Mouse (Mus musculus) kidney, embryonic 15.5 days (tissue): ENCODE results near the gene Dcaf11. TPM values are rescaled to one million over a fixed set of nuclear protein-coding genes. Genes with fewer than 3 reads are reported as not detected.
A peak's percentile ranks its signal among the peaks of the same experiment; 100 is the strongest.

ENCODE experiments used
- ATAC-seq: fragments of 200-750 bp; cut with Nextera tagmentation; replicated peaks from 2 replicates; pipeline ENCODE4 v1.8.0; 2017; ENCODE audit warnings: moderate TSS enrichment; ENCODE audit not compliant: low FRiP score
- H3K27ac ChIP-seq: fragments of 300-500 bp; sonication (generic); 2 replicates; pipeline ENCODE4 v1.5.1; 2015; ENCODE audit warnings: mild to moderate bottlenecking, inconsistent platforms
- H3K27me3 ChIP-seq: fragments of 300-500 bp; sonication (generic); 2 replicates; pipeline ENCODE4 v1.6.1; 2015; ENCODE audit warnings: inconsistent platforms
- H3K36me3 ChIP-seq: fragments of 300-500 bp; sonication (generic); 2 replicates; pipeline ENCODE4 v1.6.1; 2015; ENCODE audit warnings: inconsistent platforms
- H3K4me1 ChIP-seq: fragments of 300-500 bp; sonication (generic); 2 replicates; pipeline ENCODE4 v1.6.1; 2015; ENCODE audit warnings: inconsistent platforms
- H3K4me2 ChIP-seq: fragments of 300-500 bp; sonication (generic); 2 replicates; pipeline ENCODE4 v1.6.1; 2015; ENCODE audit warnings: moderate library complexity, mild to moderate bottlenecking, inconsistent platforms
- H3K4me3 ChIP-seq: fragments of 300-500 bp; sonication (generic); replicated peaks from 2 replicates; pipeline ENCODE4 v1.5.1; 2015; ENCODE audit warnings: mild to moderate bottlenecking, inconsistent platforms
- H3K9ac ChIP-seq: fragments of 300-500 bp; sonication (generic); 2 replicates; pipeline ENCODE4 v1.6.1; 2015; ENCODE audit warnings: mild to moderate bottlenecking, inconsistent platforms
- H3K9me3 ChIP-seq: fragments of 300-500 bp; sonication (generic); replicated peaks from 2 replicates; pipeline ENCODE4 v1.6.1; 2016; ENCODE audit warnings: inconsistent platforms
- WGBS: fragments of 180-500 bp; shearing (Covaris S2); methylation state at CpG from one replicate; pipeline ENCODE4 v1.1.7; 2015; ENCODE audit warnings: mixed read lengths; 5-methylcytosine and 5-hydroxymethylcytosine counted together
- polyA plus RNA-seq: library from polyadenylated mRNA; unstranded; fragments of >200 nt; fragmentation: Nextera tagmentation; extraction: Ambion mirVana; gene quantifications from 2 replicates; pipeline ENCODE4 v1.2.1, GENCODE M21; 2015

The Dcaf11 gene
- polyA plus RNA-seq, 1 experiment from 2014 or later = 93.0 TPM

DNA sequence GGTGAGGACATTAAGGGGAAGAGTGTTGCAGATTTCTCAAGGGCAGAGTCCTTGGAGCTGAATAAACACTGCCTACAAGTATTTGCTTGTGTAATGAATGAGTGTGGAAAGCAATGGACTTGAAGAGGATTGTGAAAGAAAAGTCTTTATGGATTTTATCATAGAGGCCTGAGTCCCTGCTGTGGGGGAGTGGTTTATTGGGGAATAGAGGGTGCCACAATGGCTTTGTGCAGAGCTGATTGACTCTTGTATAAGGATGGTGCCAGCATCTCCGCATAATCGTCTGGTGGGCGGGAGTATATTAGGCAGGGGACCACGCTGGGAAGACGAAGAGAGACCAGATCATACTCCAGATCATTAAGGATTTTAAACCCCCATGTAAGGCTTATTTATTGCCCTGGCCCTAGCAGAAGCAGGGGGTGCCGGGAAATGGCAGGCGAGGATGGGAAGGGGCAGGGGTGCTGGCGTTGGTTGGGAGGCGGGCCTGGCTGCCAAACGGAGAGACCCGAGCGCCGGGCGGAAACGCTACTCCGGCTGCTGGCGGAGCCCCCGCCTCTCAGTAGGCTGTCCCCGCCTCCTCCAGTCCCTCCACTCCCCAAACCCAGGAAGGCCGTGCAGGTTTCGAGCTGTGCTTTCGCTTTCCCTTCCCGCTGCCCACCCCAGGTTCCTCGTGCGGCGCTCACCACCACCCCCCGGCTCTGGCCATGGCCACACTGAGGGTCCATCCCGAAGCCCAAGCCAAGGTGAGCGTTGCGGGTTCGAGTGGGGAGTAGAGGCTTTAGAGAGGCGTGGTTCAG, 18.3 kb downstream of the Dcaf11 start, which contains the start of gene Psme1:
Gene Psme1 (plus strand): TSS at position 253 of the 797 bp plus-strand sequence.
- peaks cover 23% of the 10 kb centered on the region for H3K36me3 ChIP-seq
- ATAC-seq = peak; percentile 90
- peak within 1 kb of the TSS; percentile 89 for H3K4me2 ChIP-seq
- H3K9ac ChIP-seq = peak within 1 kb of the TSS; percentile 88
- WGBS = under 1% methylated on average over 32 of the region's 32 CpGs
- H3K4me3 ChIP-seq = peak within 1 kb of the TSS; percentile 77
- no peaks in the 10 kb centered on the region for H3K27me3 ChIP-seq
- H3K9me3 ChIP-seq = no peaks in the 10 kb centered on the region
- H3K27ac ChIP-seq = peak within 1 kb of the TSS; percentile 86
- H3K4me1 ChIP-seq = peaks cover 29% of the 10 kb centered on the region

DNA sequence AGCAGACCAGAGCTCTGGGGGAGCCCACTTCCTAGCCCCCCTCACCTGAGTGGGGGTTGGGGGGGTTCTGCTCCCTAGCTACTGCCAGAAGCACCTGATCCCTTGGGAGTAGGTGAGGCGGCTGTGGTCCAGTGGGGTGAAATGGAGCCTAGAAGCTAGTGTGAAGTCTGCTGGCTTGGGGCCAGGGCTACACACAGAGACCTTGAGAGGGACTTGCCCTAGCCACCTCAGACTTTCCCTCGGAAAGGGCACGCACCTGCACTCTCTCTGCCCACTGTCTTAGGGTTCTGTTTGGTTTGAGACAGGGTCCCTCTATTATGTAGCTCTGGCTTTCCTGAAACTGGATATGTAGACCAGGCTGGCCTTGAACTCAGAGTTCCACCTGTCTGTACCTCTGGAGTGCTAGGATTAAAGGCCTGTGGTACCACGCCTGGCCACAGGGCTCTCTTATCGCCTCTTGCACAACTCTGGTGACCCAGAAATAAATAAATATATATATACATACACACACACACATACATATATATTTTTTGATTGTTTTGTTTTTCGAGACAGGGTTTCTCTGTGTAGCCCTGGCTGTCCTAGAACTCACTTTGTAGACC, 19.0 kb downstream of the Dcaf11 start:
- Histone ChIP-seq H3K9me3 (no peaks in the 10 kb centered on the region), H3K4me1 (peaks cover 29% of the 10 kb centered on the region), H3K27ac (peak overlapping the region; percentile 86), H3K36me3 (peaks cover 23% of the 10 kb centered on the region), H3K4me2 (peak overlapping the region; percentile 89), H3K9ac (peak overlapping the region; percentile 88), H3K27me3 (no peaks in the 10 kb centered on the region), H3K4me3 (peak overlapping the region; percentile 77)
- peak; percentile 45 for ATAC-seq
- WGBS = 30% methylated on average over 6 of the region's 6 CpGs

DNA sequence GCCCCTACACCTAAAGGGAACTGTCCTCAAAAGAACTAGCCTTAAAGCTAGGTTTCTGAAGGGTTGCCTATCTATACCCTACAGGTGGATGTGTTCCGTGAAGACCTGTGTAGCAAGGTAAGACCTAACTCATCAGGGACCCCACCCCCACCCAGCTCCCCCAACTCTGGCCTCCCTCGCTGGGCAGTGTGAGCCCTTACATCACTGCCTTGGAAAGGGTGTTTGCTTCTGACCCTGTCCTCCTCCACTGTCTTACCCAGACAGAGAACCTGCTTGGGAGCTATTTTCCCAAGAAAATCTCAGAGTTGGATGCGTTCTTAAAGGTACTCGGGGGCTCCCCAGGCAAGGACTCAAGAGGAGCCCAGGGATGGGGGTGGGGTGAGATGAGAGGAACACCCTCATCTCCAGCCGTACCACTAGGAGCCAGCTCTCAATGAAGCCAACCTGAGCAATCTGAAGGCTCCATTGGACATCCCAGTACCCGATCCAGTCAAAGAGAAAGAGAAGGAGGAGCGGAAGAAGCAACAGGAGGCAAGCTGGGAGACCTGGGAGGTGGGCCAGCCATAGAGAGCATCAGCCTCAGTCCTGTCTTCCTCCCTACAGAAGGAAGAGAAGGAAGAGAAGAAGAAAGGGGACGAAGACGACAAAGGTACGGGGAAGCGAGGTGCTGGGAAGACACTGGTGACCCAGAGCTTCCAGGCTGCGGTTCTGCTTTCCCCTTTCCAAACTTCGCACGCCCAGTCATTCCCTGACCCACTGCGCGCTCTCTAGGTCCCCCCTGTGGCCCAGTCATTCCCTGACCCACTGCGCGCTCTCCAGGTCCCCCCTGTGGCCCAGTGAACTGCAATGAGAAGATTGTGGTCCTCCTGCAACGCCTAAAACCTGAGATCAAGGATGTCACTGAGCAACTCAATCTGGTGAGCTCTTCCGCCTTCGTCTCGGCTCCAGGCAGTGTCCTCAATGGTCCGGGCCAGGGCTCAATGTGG, 20.0 kb downstream of the Dcaf11 start:
- ATAC-seq = no peak
- Histone ChIP-seq H3K9ac (no peak overlapping the region), H3K27me3 (no peaks in the 10 kb centered on the region), H3K4me1 (peaks cover 35% of the 10 kb centered on the region), H3K4me2 (0 out of 2 replicates have a peak overlapping the region, but pooled peaks have one; percentile 89), H3K4me3 (no peak overlapping the region), H3K36me3 (peaks cover 23% of the 10 kb centered on the region), H3K27ac (no peak overlapping the region), H3K9me3 (no peaks in the 10 kb centered on the region)
- WGBS = 91% methylated on average over 23 of the region's 23 CpGs

DNA sequence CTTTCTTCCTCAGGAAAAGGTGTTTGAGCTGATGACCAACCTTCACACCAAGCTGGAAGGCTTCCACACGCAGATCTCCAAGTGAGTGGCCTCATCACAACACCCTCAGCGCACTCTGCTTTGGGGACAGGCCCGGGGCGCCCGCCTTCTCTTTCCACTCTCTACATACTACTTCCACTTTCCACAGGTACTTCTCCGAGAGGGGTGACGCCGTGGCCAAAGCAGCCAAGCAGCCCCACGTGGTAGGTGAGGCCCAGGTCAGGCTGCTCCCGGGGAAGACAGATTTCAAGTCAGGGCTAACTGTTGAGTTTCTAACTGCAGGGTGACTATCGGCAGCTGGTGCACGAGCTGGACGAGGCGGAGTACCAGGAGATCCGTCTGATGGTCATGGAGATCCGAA, 20.9 kb downstream of the Dcaf11 start:
- Histone ChIP-seq H3K27me3 (no peaks in the 10 kb centered on the region), H3K9me3 (no peaks in the 10 kb centered on the region), H3K9ac (no peak overlapping the region), H3K27ac (no peak overlapping the region), H3K4me2 (no peak overlapping the region), H3K36me3 (peaks cover 23% of the 10 kb centered on the region), H3K4me3 (no peak overlapping the region), H3K4me1 (peaks cover 35% of the 10 kb centered on the region)
- WGBS = 96% methylated on average over 16 of the region's 16 CpGs
- no peak for ATAC-seq

DNA sequence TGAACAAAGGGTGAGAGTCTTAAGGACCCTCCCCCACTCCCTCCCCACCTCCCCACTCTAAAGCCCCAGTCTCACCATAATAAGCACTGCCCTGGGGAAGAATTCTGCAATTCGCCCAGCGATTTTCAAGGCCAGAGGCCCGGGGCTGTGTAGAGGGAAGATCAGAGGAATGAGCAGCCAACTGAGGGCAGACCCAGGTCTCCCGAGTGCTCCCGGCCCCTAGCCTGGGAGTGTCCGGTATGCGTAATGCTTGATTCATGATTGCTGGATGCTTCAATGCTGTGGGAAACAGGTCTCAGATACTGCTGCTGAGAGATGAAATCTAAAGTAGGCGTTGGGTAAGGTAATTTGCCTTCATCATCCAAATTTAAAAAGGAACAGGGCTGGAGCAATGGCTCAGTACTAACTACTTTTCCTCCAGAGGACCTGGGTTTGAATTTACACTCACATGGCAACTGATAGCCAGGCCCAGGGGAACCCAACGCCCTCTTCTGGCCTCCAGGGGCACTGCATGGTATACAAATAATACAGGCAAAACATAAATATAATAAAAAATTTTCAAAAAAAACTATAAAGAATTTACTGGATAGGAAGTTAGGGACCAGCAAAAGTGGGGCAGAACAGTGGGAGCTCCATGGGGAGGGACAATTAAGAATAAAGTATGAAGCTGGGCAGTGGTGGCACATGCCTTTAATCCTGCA, 22.3 kb downstream of the Dcaf11 start:
- no peak overlapping the region for H3K27ac ChIP-seq
- no peak for ATAC-seq
- no peak overlapping the region for H3K9ac ChIP-seq
- H3K9me3 ChIP-seq = no peaks in the 10 kb centered on the region
- H3K4me3 ChIP-seq = no peak overlapping the region
- H3K4me2 ChIP-seq = no peak overlapping the region
- WGBS = 70% methylated on average over 9 of the region's 9 CpGs
- H3K4me1 ChIP-seq = peaks cover 29% of the 10 kb centered on the region
- H3K36me3 ChIP-seq = peaks cover 29% of the 10 kb centered on the region
- H3K27me3 ChIP-seq = no peaks in the 10 kb centered on the region

DNA sequence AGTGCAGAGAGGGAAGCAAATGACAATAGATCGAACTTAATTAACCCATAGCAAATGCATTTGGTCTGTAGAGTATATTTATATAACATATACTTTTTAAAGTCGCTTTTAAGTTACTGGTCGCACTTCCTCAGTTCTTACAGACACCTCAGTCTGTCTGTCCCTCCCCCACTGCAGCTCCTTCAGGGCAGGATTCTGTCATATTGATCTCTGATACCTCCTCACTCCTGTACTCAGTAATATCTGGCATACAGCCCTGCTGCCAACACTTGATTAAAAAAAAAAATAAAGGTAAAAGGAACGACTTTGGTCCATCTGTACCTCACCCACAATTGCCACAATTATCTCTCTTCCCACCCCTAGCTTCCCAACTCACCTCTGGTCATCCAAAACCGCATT, 24.5 kb downstream of the Dcaf11 start:
- Histone ChIP-seq H3K4me1 (peaks cover 18% of the 10 kb centered on the region), H3K36me3 (peaks cover 45% of the 10 kb centered on the region), H3K9ac (peak overlapping the region; percentile 40), H3K4me2 (peak overlapping the region; percentile 93), H3K4me3 (peak overlapping the region; percentile 58), H3K27ac (no peak overlapping the region), H3K9me3 (no peaks in the 10 kb centered on the region), H3K27me3 (no peaks in the 10 kb centered on the region)
- 37% methylated on average over 5 of the region's 5 CpGs for WGBS
- ATAC-seq = no peak

DNA sequence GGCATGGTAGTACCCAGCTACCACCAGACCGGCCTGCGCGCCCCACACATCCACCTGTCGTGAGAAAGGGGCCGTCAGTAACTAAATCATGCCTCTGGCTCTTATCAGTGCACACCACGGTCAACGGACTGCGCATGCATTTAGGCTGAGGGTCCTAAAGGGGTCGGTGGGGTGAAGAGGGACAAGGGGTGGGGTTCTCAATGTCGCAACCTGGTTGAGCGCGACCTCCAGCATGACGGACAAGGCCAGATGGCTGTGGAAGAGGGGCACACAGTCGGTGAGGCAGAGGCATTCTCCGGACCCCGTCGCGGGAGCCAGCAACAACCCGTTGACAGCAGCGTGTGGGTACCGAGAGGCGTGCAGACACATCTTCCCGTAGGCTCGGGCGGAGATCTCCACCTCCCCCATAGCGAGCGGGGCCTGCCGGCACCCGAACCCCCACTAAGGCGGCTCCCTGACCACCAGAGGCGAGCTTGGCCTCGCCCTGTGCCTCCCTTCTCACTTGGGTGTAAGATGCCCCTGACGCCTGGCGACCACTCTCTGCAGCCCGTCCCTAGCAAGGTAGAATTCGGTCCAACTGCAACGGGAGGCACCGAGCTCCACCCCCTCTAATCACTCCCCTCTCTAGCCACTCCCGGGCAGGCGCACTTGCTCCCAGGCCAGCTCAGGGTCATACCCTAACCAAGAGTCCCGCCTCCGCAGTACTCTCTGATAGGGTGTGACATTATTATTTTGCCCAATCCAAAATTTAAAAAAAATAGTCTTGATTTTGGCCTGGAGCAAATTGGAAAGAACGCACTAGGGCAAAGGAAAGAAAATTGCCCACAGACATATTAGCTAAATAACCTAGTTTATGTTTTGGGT, 25.1 kb downstream of the Dcaf11 start, which contains the start of gene Emc9:
Gene Emc9 (minus strand): TSS at position 601 of the 864 bp plus-strand sequence.
- Histone ChIP-seq H3K4me1 (peaks cover 19% of the 10 kb centered on the region), H3K9ac (peak within 1 kb of the TSS; percentile 40), H3K36me3 (peaks cover 44% of the 10 kb centered on the region), H3K27me3 (no peaks in the 10 kb centered on the region), H3K9me3 (no peaks in the 10 kb centered on the region), H3K27ac (no peak within 1 kb of the TSS), H3K4me3 (peak within 1 kb of the TSS; percentile 58), H3K4me2 (peak within 1 kb of the TSS; percentile 93)
- 3% methylated on average over 43 of the region's 43 CpGs for WGBS
- ATAC-seq = peak; percentile 88

DNA sequence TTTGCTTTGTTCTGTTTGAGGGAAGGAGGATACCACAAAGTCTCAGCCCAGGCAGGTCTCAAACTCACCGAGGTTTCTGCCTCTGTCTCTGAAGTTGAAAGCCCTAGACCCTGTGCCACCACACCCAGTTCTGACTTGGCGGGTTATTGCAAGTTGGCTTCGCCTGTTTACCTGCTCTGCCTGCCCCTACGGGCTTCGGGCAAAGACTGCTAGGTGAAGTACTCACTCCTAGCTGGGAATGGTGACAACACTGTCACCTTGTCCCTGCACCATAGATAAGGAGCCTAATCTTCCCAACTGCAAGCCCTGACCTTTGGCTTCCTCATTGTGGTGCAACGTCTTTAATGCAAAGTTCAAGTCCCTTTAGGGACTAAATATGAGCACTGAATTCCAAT, 25.8 kb downstream of the Dcaf11 start:
- WGBS = 56% methylated on average over 6 of the region's 6 CpGs
- Histone ChIP-seq H3K27ac (no peak overlapping the region), H3K4me3 (peak overlapping the region; percentile 58; the same call in 1 of the 2 replicates), H3K4me2 (peak overlapping the region; percentile 93), H3K9ac (no peak overlapping the region), H3K9me3 (no peaks in the 10 kb centered on the region), H3K27me3 (no peaks in the 10 kb centered on the region), H3K36me3 (peaks cover 38% of the 10 kb centered on the region), H3K4me1 (peaks cover 24% of the 10 kb centered on the region)
- no peak for ATAC-seq

DNA sequence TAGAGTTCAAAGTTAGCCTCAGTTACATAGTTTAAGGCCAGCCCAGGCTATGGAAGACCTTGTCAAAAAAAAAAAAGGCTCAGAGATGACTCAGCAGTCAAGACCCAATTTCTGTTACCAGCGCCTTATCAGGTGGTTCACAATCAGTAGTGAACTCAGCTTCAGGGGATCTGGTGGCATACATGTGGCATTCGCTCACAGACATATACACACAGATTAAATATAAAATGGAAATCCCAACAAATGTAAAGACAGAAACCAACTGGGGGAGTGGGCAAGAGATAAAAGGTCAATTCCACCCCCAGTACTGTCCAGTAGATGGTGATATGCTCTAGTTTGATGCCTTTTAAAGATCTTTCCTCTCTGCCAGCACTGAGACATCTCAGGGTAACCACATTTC, 26.3 kb downstream of the Dcaf11 start:
- no peak overlapping the region for H3K4me2 ChIP-seq
- H3K9me3 ChIP-seq = no peaks in the 10 kb centered on the region
- peaks cover 24% of the 10 kb centered on the region for H3K4me1 ChIP-seq
- no peak overlapping the region for H3K9ac ChIP-seq
- peaks cover 32% of the 10 kb centered on the region for H3K36me3 ChIP-seq
- H3K4me3 ChIP-seq = no peak overlapping the region
- no peak for ATAC-seq
- whole genome bisulfite sequencing = 89% methylated on average over 2 of the region's 2 CpGs
- H3K27me3 ChIP-seq = no peaks in the 10 kb centered on the region
- no peak overlapping the region for H3K27ac ChIP-seq

DNA sequence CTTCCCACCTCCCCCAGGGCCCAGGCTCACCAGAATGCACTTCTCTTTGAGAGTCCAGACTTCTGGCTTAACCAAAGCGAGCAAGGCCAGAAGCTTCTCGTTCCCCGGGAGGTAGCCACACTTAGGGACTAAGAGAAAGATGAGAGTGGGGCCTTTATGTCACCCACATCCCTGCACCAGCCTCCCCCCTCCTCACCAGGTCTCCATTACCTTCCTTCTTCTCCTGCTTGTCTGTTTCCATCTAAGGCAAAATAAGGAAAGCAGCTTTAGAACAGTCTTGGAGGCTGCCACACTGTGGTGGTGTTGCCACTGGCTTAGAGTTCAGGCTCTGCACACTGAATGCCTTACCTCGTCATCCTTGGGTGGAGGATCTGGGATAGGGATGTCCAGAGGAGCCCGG, 29.5 kb downstream of the Dcaf11 start:
- peaks cover 33% of the 10 kb centered on the region for H3K36me3 ChIP-seq
- no peak overlapping the region for H3K4me2 ChIP-seq
- WGBS = 94% methylated on average over 5 of the region's 5 CpGs
- H3K27ac ChIP-seq = no peak overlapping the region
- ATAC-seq = no peak
- no peaks in the 10 kb centered on the region for H3K9me3 ChIP-seq
- no peaks in the 10 kb centered on the region for H3K27me3 ChIP-seq
- no peak overlapping the region for H3K9ac ChIP-seq
- H3K4me1 ChIP-seq = peaks cover 41% of the 10 kb centered on the region
- H3K4me3 ChIP-seq = 0 out of 2 replicates have a peak overlapping the region, but pooled peaks have one; percentile 7
